Mouse (Mus musculus): ENCODE data around the gene Abcb1b. TPM values are rescaled to one million over a fixed set of nuclear protein-coding genes. Genes with fewer than 3 reads are reported as not detected.
"Not testable (repeated sequence)": the region's sequence is repeated elsewhere in the genome, so short reads cannot be mapped to it uniquely, and the experiment has no call there.

Abcb1b gene
- total RNA-seq, 4 experiments from 2014 or later, result 1,058 to 3,817 (median 2,151) TPM

GRCm38 (mm10) chr5:8863580-8864337 is 65.8 kb downstream of the Abcb1b start:
- DNase-seq, result no peak

- not testable (repeated sequence) for DNase-seq
Observed at GRCm38 (mm10) chr5:8865630-8866029, 67.7 kb downstream of the Abcb1b start.

- DNase-seq, result no peak
Observed at GRCm38 (mm10) chr5:8866366-8866765, 68.4 kb downstream of the Abcb1b start.

GRCm38 (mm10) chr5:8868019-8868418 is 70.1 kb downstream of the Abcb1b start:
- no peak for DNase-seq

- no peak for DNase-seq
Observed at GRCm38 (mm10) chr5:8872979-8873915, 75.3 kb downstream of the Abcb1b start.

GRCm38 (mm10) chr5:8877086-8877485 is 79.1 kb downstream of the Abcb1b start:
- no peak for DNase-seq

- DNase-seq, result no peak
Observed at GRCm38 (mm10) chr5:8877800-8878199, 79.9 kb downstream of the Abcb1b start.

- DNase-seq, result no peak
Observed at GRCm38 (mm10) chr5:8885837-8886236, 87.9 kb downstream of the Abcb1b start.

GRCm38 (mm10) chr5:8893300-8894103 is 95.6 kb downstream of the Abcb1b start, which contains the start of gene Abcb4:
Abcb4 (plus strand) TSS chr5:8893717.
- DNase-seq, result peak; percentile 17

- no peak for DNase-seq
Observed at GRCm38 (mm10) chr5:8894104-8894425, 96.1 kb downstream of the Abcb1b start.

GRCm38 (mm10) chr5:8894641-8895490 is 96.9 kb downstream of the Abcb1b start:
- DNase-seq, result no peak

- no peak for DNase-seq
Observed at GRCm38 (mm10) chr5:8896198-8896597, 98.3 kb downstream of the Abcb1b start.

- DNase-seq, result no peak
Observed at GRCm38 (mm10) chr5:8898246-8898645, 100.3 kb downstream of the Abcb1b start.

- DNase-seq, result no peak
Observed at GRCm38 (mm10) chr5:8901001-8901400, 103.1 kb downstream of the Abcb1b start.

- no peak for DNase-seq
Observed at GRCm38 (mm10) chr5:8902141-8902817, 104.3 kb downstream of the Abcb1b start.

- DNase-seq, result no peak
Observed at GRCm38 (mm10) chr5:8904539-8904938, 106.6 kb downstream of the Abcb1b start.

GRCm38 (mm10) chr5:8911567-8912198 is 113.7 kb downstream of the Abcb1b start:
- no peak for DNase-seq
